Mouse (Mus musculus): ENCODE data around the gene Rasl10a. TPM values are rescaled to one million over a fixed set of nuclear protein-coding genes. Genes with fewer than 3 reads are reported as not detected.

Gene Rasl10a
- polyA plus RNA-seq (2014; fragmentation: Nextera tagmentation; extraction: Ambion mirVana): 0.84 and 0.91 TPM in 2 replicates

DNA sequence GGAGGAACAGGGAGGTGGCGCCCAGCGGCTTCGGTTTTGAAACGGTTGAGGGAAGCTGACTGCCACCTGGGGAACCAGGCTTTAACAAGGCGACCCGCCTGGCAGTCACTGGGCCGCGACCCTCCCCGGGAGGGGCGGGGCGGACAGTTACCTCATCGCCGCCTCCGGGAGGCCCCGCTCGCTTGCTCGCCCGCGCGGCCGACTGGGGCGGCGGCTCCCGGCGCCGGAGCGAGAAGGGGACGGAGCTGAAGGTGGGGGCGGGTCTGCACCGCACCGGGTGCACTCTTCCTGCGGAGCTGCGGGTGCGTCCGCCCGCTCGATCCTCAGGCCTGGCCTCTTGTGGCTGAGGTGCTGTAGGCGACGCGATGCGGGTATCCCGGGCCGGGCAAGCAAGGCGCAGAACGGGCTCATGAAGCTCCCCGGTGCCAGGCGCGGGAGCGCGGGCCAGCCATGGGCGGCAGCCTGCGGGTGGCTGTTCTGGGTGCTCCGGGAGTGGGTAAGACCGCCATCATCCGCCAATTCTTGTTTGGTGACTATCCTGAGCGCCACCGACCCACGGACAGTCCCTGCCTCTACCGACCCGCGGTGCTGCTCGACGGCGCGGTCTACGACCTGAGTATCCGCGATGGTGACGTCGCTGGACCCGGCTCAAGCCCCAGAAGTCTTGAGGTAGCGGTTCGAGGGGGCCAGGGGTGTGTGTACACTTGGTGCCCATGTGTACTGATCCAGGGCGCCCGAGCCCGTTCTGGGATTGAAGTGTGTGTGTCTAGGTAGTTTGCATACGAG is at the start of gene Rasl10a:
Gene Rasl10a (plus strand): TSS at position 273 of the 786 bp plus-strand sequence.
- H3K27me3 ChIP-seq (ENCODE audit: control insufficient read depth, insufficient read depth, low read length): peaks cover 74% of the 10 kb centered on the region
- H3K4me2 ChIP-seq (ENCODE audit: low read depth, severe bottlenecking): peak within 1 kb of the TSS; percentile 81
- H3K4me1 ChIP-seq (ENCODE audit: control insufficient read depth, insufficient read depth, low read length): peaks cover 45% of the 10 kb centered on the region
- ATAC-seq (ENCODE audit: insufficient number of reproducible peaks, low FRiP score, low TSS enrichment, low read depth): no peak
- 1% methylated on average over 76 of the region's 77 CpGs for WGBS
- H3K9ac ChIP-seq (ENCODE audit: low read length): peak within 1 kb of the TSS; percentile 43
- no peaks in the 10 kb centered on the region for H3K9me3 ChIP-seq (ENCODE audit: control insufficient read depth, low read length)
- peak; percentile 61 for DNase-seq (ENCODE audit: low spot score)
- H3K27ac ChIP-seq (replicated peaks; ENCODE audit: low read depth, low read length): no peak within 1 kb of the TSS
- H3K4me3 ChIP-seq (ENCODE audit: low read depth, low read length): peak within 1 kb of the TSS; percentile 33
- no peaks in the 10 kb centered on the region for H3K36me3 ChIP-seq (ENCODE audit: control insufficient read depth, insufficient read depth, low read length)

DNA sequence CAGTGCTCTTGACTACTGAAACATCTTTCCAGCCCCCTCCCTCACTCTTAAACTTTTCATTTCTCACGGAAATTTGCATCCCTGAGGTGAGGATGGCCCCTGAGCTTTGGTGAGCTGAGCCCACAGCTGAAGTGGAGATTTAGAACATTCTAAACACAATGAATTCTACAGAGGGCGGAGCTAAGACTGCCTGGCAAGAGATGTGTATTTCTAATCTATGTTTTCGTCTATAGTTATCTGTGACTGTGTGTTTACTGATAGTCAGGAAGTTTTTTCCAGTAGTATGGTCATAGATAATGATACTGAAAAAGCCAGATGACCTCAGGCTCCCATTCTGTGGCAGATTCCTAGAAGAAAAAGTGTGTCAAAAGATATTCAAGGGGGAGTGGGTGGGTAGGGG is 49.1 kb upstream of the Rasl10a start:
- no peak for ATAC-seq (ENCODE audit: insufficient number of reproducible peaks, low FRiP score, low TSS enrichment, low read depth)
- 88% methylated on average over 3 of the region's 3 CpGs for WGBS
- Histone ChIP-seq H3K27ac (replicated peaks; ENCODE audit: low read depth, low read length) (no peak overlapping the region), H3K9ac (ENCODE audit: low read length) (no peak overlapping the region), H3K36me3 (ENCODE audit: control insufficient read depth, insufficient read depth, low read length) (peaks cover 3% of the 10 kb centered on the region; the same call in 1 of the 2 replicates), H3K9me3 (ENCODE audit: control insufficient read depth, low read length) (no peaks in the 10 kb centered on the region), H3K4me2 (ENCODE audit: low read depth, severe bottlenecking) (no peak overlapping the region), H3K27me3 (ENCODE audit: control insufficient read depth, insufficient read depth, low read length) (no peaks in the 10 kb centered on the region), H3K4me1 (ENCODE audit: control insufficient read depth, insufficient read depth, low read length) (no peaks in the 10 kb centered on the region), H3K4me3 (ENCODE audit: low read depth, low read length) (no peak overlapping the region)
- DNase-seq (ENCODE audit: low spot score): no peak

DNA sequence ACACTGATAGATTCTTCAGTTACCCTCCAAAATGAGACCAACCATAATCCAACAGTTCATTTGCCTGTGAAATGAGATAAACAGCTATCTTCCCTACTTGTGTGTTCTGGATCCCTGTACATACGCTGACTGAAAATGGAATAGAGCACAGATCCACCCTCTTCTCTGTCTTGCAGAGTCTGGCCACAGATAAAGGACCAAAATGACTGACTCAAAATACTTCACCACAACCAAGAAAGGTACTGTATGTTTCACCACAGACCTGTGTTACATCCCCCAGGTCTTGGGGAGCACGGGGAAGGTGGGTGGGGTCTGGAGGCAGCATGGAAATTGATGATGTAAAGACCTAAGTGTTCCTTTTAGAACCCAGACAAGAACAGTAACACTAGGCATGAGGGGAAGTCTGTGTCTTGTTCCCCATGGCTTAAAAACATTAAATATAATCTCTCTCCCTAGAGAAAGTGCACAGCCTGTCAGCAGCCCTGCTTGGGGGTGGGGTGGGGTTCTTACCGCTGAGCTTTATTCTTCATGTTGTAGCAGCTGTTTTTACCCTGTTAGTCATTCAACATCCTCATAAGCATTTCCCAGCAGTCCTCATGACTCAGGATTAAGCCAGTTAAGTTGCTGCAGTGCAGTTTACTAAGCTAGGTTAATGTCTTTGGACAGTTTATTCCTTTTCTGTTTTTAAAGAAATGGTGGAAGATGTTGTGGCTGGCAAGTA is 48.4 kb upstream of the Rasl10a start:
- Histone ChIP-seq H3K27me3 (ENCODE audit: control insufficient read depth, insufficient read depth, low read length) (no peaks in the 10 kb centered on the region), H3K4me1 (ENCODE audit: control insufficient read depth, insufficient read depth, low read length) (no peaks in the 10 kb centered on the region), H3K9me3 (ENCODE audit: control insufficient read depth, low read length) (no peaks in the 10 kb centered on the region), H3K4me3 (ENCODE audit: low read depth, low read length) (no peak overlapping the region), H3K4me2 (ENCODE audit: low read depth, severe bottlenecking) (no peak overlapping the region), H3K36me3 (ENCODE audit: control insufficient read depth, insufficient read depth, low read length) (peaks cover 5% of the 10 kb centered on the region; the same call in 1 of the 2 replicates), H3K27ac (replicated peaks; ENCODE audit: low read depth, low read length) (no peak overlapping the region), H3K9ac (ENCODE audit: low read length) (no peak overlapping the region)
- ATAC-seq (ENCODE audit: insufficient number of reproducible peaks, low FRiP score, low TSS enrichment, low read depth) (no peak), DNase-seq (ENCODE audit: low spot score) (no peak)
- 90% methylated on average over 3 of the region's 3 CpGs for WGBS

DNA sequence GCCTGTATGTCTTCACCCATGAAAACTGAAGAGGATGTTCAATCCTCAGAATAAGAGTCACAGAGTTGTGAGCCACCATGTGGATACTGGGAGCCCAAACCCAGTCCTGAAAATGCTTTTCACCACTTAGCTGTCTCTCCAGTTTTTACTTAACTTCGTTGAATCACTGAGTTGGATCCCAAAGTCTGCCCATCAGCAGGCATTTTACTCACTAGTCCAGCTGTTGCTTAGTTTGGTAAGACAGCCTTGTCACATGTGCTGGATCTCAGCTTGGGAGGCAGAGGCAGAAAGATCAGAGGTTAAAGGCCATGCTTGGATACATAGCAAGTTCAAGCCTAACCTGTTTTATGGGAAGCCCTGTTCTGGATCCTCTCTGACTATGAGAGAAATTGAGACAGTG is 47.7 kb upstream of the Rasl10a start:
- Histone ChIP-seq H3K27ac (replicated peaks; ENCODE audit: low read depth, low read length) (no peak overlapping the region), H3K9me3 (ENCODE audit: control insufficient read depth, low read length) (no peaks in the 10 kb centered on the region), H3K27me3 (ENCODE audit: control insufficient read depth, insufficient read depth, low read length) (no peaks in the 10 kb centered on the region), H3K4me3 (ENCODE audit: low read depth, low read length) (no peak overlapping the region), H3K4me2 (ENCODE audit: low read depth, severe bottlenecking) (no peak overlapping the region), H3K36me3 (ENCODE audit: control insufficient read depth, insufficient read depth, low read length) (peaks cover 5% of the 10 kb centered on the region; the same call in 1 of the 2 replicates), H3K9ac (ENCODE audit: low read length) (no peak overlapping the region), H3K4me1 (ENCODE audit: control insufficient read depth, insufficient read depth, low read length) (no peaks in the 10 kb centered on the region)
- no peak for ATAC-seq (ENCODE audit: insufficient number of reproducible peaks, low FRiP score, low TSS enrichment, low read depth)
- 95% methylated on average over 1 of the region's 1 CpGs for WGBS
- DNase-seq (ENCODE audit: low spot score): no peak

DNA sequence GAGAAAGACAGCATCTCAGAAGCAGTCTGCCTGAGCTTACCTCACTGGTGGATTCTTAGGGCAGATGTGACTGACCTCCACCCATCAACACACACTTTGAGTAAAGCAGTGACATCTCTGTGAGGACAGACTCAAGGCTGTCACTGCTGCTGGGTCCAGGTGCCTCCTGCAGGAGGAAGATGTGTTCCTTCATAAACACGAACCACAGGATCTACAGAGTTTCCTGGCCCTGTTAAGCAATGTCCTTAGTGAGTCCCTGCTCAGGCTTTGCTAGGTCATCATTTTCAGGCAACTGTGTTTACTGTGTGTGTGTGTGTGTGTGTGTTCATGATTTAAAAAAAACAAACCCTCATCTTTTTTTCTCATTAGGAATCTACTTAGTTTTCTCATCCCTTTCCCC is 46.4 kb upstream of the Rasl10a start:
- H3K36me3 ChIP-seq (ENCODE audit: control insufficient read depth, insufficient read depth, low read length): peaks cover 11% of the 10 kb centered on the region; the same call in 1 of the 2 replicates
- WGBS: 86% methylated on average over 1 of the region's 1 CpGs

DNA sequence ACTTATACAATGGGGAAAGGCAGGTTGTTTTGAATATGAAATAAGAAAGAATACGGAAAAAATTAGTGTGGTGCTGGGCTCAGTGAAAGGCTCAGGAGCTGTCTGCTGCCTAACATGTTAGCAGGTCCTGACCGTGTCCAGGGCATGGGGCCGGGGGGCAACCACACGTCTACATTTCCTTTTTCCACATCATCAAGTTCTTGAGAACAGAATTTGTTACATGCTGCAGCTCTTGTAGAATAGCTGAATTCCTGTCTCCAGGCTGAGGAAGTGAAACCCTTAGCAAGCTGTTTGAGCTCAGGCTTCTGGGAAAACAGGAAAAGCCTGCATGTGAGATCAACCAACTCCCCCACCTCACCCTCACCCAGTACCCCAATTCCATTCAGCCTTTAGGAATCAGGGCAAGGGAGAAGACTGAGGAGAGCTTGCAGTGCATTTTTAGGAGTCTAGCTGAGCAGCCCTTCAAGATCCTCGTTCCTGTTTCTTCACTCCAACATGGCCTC is 45.7 kb upstream of the Rasl10a start:
- Histone ChIP-seq H3K4me2 (ENCODE audit: low read depth, severe bottlenecking) (no peak overlapping the region), H3K27ac (replicated peaks; ENCODE audit: low read depth, low read length) (no peak overlapping the region), H3K9me3 (ENCODE audit: control insufficient read depth, low read length) (no peaks in the 10 kb centered on the region), H3K9ac (ENCODE audit: low read length) (no peak overlapping the region), H3K4me3 (ENCODE audit: low read depth, low read length) (no peak overlapping the region), H3K36me3 (ENCODE audit: control insufficient read depth, insufficient read depth, low read length) (peaks cover 11% of the 10 kb centered on the region; the same call in 1 of the 2 replicates), H3K4me1 (ENCODE audit: control insufficient read depth, insufficient read depth, low read length) (no peaks in the 10 kb centered on the region), H3K27me3 (ENCODE audit: control insufficient read depth, insufficient read depth, low read length) (no peaks in the 10 kb centered on the region)
- ATAC-seq (ENCODE audit: insufficient number of reproducible peaks, low FRiP score, low TSS enrichment, low read depth): no peak
- WGBS: 87% methylated on average over 5 of the region's 5 CpGs
- no peak for DNase-seq (ENCODE audit: low spot score)

More for the DNA sequence above, 46.4 kb upstream of the Rasl10a start:
- H3K27me3 ChIP-seq (ENCODE audit: control insufficient read depth, insufficient read depth, low read length): no peaks in the 10 kb centered on the region
- H3K4me1 ChIP-seq (ENCODE audit: control insufficient read depth, insufficient read depth, low read length): no peaks in the 10 kb centered on the region
- H3K4me2 ChIP-seq (ENCODE audit: low read depth, severe bottlenecking): no peak overlapping the region
- ATAC-seq (ENCODE audit: insufficient number of reproducible peaks, low FRiP score, low TSS enrichment, low read depth): no peak
- H3K4me3 ChIP-seq (ENCODE audit: low read depth, low read length): no peak overlapping the region
- no peaks in the 10 kb centered on the region for H3K9me3 ChIP-seq (ENCODE audit: control insufficient read depth, low read length)
- DNase-seq (ENCODE audit: low spot score): no peak
- H3K9ac ChIP-seq (ENCODE audit: low read length): no peak overlapping the region
- H3K27ac ChIP-seq (replicated peaks; ENCODE audit: low read depth, low read length): no peak overlapping the region

DNA sequence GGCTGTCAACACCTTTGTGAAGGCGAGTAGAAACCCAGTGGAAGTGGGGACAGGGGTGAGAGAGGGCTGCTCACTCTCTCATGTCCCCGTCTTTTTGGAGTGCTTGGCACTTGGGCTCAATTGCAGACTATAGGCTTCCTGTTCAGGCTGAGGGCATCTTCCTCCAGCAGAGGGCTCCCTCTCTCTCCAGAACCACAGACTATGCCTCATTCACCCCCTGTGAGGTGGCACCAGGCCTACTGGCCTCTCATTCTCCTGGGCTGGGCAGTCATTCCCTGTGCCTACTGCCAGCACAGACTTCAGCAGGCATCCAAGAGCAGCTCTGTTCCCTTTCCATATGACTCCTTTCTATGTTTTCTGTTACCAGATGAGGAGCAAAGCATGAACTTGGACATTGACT is 42.2 kb upstream of the Rasl10a start:
- WGBS: 53% methylated on average over 2 of the region's 2 CpGs
- H3K36me3 ChIP-seq (ENCODE audit: control insufficient read depth, insufficient read depth, low read length): peaks cover 19% of the 10 kb centered on the region
- DNase-seq (ENCODE audit: low spot score): peak; percentile 36

DNA sequence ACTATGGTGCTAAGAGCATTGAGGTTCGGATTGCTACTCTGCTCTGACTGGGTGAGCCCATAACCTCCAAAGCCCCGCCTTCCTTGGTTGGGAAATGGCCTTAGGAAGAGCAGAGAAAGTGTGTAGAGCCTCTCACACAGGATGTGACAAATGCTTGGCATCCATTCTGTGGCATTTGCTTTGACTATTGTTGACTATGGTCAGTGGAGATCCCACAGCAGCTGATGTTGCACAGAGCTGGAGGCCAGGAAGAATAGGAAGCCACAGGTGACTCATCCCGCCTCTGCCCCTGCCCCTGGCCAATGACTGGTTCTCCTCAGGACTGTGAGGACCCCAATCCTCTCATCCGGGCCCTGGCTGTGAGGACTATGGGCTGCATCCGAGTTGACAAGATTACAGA is 41.6 kb upstream of the Rasl10a start:
- no peaks in the 10 kb centered on the region for H3K27me3 ChIP-seq (ENCODE audit: control insufficient read depth, insufficient read depth, low read length)

More for the DNA sequence above, 42.2 kb upstream of the Rasl10a start:
- H3K9me3 ChIP-seq (ENCODE audit: control insufficient read depth, low read length): no peaks in the 10 kb centered on the region
- no peaks in the 10 kb centered on the region for H3K27me3 ChIP-seq (ENCODE audit: control insufficient read depth, insufficient read depth, low read length)
- H3K4me1 ChIP-seq (ENCODE audit: control insufficient read depth, insufficient read depth, low read length): no peaks in the 10 kb centered on the region
- H3K27ac ChIP-seq (replicated peaks; ENCODE audit: low read depth, low read length): no peak overlapping the region
- no peak for ATAC-seq (ENCODE audit: insufficient number of reproducible peaks, low FRiP score, low TSS enrichment, low read depth)
- H3K9ac ChIP-seq (ENCODE audit: low read length): no peak overlapping the region
- no peak overlapping the region for H3K4me2 ChIP-seq (ENCODE audit: low read depth, severe bottlenecking)
- no peak overlapping the region for H3K4me3 ChIP-seq (ENCODE audit: low read depth, low read length)

More for the DNA sequence above, 41.6 kb upstream of the Rasl10a start:
- peaks cover 18% of the 10 kb centered on the region for H3K36me3 ChIP-seq (ENCODE audit: control insufficient read depth, insufficient read depth, low read length)
- H3K27ac ChIP-seq (replicated peaks; ENCODE audit: low read depth, low read length): no peak overlapping the region
- H3K4me2 ChIP-seq (ENCODE audit: low read depth, severe bottlenecking): no peak overlapping the region
- no peaks in the 10 kb centered on the region for H3K4me1 ChIP-seq (ENCODE audit: control insufficient read depth, insufficient read depth, low read length)
- no peaks in the 10 kb centered on the region for H3K9me3 ChIP-seq (ENCODE audit: control insufficient read depth, low read length)
- no peak overlapping the region for H3K9ac ChIP-seq (ENCODE audit: low read length)
- ATAC-seq (ENCODE audit: insufficient number of reproducible peaks, low FRiP score, low TSS enrichment, low read depth) (no peak), DNase-seq (ENCODE audit: low spot score) (no peak)
- no peak overlapping the region for H3K4me3 ChIP-seq (ENCODE audit: low read depth, low read length)
- 91% methylated on average over 5 of the region's 5 CpGs for WGBS
